Mouse (Mus musculus): ENCODE measurements around the gene Tmem30b. TPM values are rescaled to one million over a fixed set of nuclear protein-coding genes. Genes with fewer than 3 reads are reported as not detected.

Gene Tmem30b
- total RNA-seq, 2 experiments from 2014 or later = 0.20 to 0.34 TPM

- no peak for DNase-seq
- intact Hi-C loops (cut with DNase I) = no loop called here
Observed at GRCm38 (mm10) chr12:73523066-73523465, 23.1 kb downstream of the Tmem30b start.

GRCm38 (mm10) chr12:73521944-73522343 is 24.2 kb downstream of the Tmem30b start:
- intact Hi-C loops (cut with DNase I) = no loop called here
- DNase-seq = no peak

- DNase-seq = no peak
- intact Hi-C loops (cut with DNase I) = no loop called here
Observed at GRCm38 (mm10) chr12:73521238-73521841, 24.9 kb downstream of the Tmem30b start.

GRCm38 (mm10) chr12:73517768-73518167 is 28.4 kb downstream of the Tmem30b start:
- peak; percentile 6 to 24 for DNase-seq
- intact Hi-C loops (cut with DNase I) = loop anchor here (1.0 to 5.0 kb wide), 5 partner anchors 110 to 670 kb away; partner anchors contain the start of gene Mnat1

GRCm38 (mm10) chr12:73517022-73517709 is 29.0 kb downstream of the Tmem30b start:
- DNase-seq = peak; percentile 91 to 93
- intact Hi-C loops (cut with DNase I) = loop anchor here (1.0 to 5.0 kb wide), 5 partner anchors 110 to 670 kb away; partner anchors contain the start of gene Mnat1

GRCm38 (mm10) chr12:73516516-73516915 is 29.7 kb downstream of the Tmem30b start:
- intact Hi-C loops (cut with DNase I) = loop anchor here (5.0 kb wide), 4 partner anchors 109 to 669 kb away; partner anchors contain the start of gene Mnat1
- no peak for DNase-seq

- no peak for DNase-seq
- intact Hi-C loops (cut with DNase I) = loop anchor here (5.0 kb wide), 4 partner anchors 107 to 667 kb away; partner anchors contain the start of gene Mnat1
Observed at GRCm38 (mm10) chr12:73514722-73515121, 31.5 kb downstream of the Tmem30b start.

- intact Hi-C loops (cut with DNase I) = no loop called here
- no peak for DNase-seq
Observed at GRCm38 (mm10) chr12:73513958-73514357, 32.2 kb downstream of the Tmem30b start.

GRCm38 (mm10) chr12:73511467-73512047 is 34.6 kb downstream of the Tmem30b start:
- intact Hi-C loops (cut with DNase I) = no loop called here
- DNase-seq = no peak

- intact Hi-C loops (cut with DNase I) = no loop called here
Observed at GRCm38 (mm10) chr12:73507105-73507504, 39.1 kb downstream of the Tmem30b start.

GRCm38 (mm10) chr12:73506648-73507047 is 39.5 kb downstream of the Tmem30b start:
- intact Hi-C loops (cut with DNase I) = no loop called here

More at GRCm38 (mm10) chr12:73507105-73507504, 39.1 kb downstream of the Tmem30b start:
- peak; percentile 17 to 19 for DNase-seq

GRCm38 (mm10) chr12:73500689-73501326 is 45.4 kb downstream of the Tmem30b start:
- intact Hi-C loops (cut with DNase I) = no loop called here
- DNase-seq = peak in 1 of 2 experiments; percentile 12

More at GRCm38 (mm10) chr12:73506648-73507047, 39.5 kb downstream of the Tmem30b start:
- no peak for DNase-seq

GRCm38 (mm10) chr12:73495172-73495571 is 51.0 kb downstream of the Tmem30b start:
- no peak for DNase-seq
- intact Hi-C loops (cut with DNase I) = no loop called here

GRCm38 (mm10) chr12:73493929-73494530 is 52.2 kb downstream of the Tmem30b start:
- no peak for DNase-seq
- intact Hi-C loops (cut with DNase I) = no loop called here

Other genes starting within 250 kb of the Tmem30b start
- 10 to 100 TPM; 28.0 to 30.2 TPM for gene Prkch, start 38.4 kb upstream of the Tmem30b start, total RNA-seq (2021)

Data from heart, postnatal 10 days (tissue).